Mouse (Mus musculus) cerebellum, adult 11 months (tissue): ENCODE results near the gene Necap1.

ENCODE experiments used
- DNase-seq: peaks from one replicate; pipeline ENCODE4 v3.0.0; 2022

Gene Necap1

GRCm38 (mm10) chr6:122892442-122893049, 18.3 kb downstream of the Necap1 start:
- DNase-seq: peak; percentile 24

GRCm38 (mm10) chr6:122919922-122920321, 45.6 kb downstream of the Necap1 start:
- no peak for DNase-seq

DNA sequence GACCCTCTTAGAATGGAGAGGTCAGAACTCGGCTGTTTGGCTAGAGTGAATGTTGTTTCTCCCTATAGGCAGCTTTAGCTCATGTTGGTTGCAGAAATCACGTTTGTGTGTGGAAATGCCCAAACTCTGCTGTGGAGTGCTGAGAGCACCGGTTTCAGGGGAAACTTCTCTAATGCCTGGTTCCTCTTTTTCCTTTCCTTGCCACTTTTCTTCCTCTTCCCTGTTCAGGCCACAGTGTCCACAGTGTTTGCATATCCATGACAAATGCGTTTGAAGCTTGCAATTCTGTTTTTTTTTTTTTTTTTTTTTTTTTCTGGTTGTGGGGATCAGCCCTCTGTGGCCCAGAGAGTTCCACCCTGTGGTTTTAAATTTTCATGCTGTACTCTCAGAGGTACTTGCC, 47.2 kb downstream of the Necap1 start, which contains the start of gene Clec4a1:
Gene Clec4a1 (plus strand): TSS at position 398 of the 400 bp plus-strand sequence.
- DNase-seq: no peak

DNA sequence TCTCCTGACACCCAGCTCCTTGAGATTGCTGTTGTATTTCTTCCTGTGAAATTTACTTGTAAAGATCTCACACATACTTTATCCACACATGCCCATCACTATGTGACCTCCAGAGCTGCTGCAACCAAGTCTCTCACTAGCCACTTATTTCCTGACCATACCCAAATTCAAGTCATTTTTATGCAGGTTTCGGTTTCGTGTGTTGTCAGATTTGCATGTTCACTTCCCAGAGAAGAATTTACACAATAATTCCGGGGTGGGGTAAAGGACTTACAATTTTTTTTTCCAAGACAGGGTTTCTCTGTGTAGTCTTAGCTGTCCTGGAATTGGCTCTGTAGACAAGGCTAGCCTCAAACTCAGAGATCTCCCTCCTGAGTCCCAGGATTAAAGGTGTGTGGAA, 60.6 kb downstream of the Necap1 start:
- no peak for DNase-seq
